18 mouse cellular contexts compared by ENCODE assay signal in genomic region chr1:176943126-176943525, GRCm38 (mm10).
"Had no signal": no experiment of that assay in that cellular context is flagged by ENCODE, and none has a peak within 500 bp of the region (broad histone marks: within the 10 kb centered on the region; RNA-seq: fewer than 3 reads in every experiment).

No protein-coding gene starts in this region.

- H3K4me1 ChIP-seq: lung, embryonic 15.5 days had no signal

- H3K9ac ChIP-seq: liver, embryonic 15.5 days; lung, embryonic 15.5 days; midbrain, embryonic 13.5 days; neural tube, embryonic 13.5 days had no signal

- H3K9me3 ChIP-seq: liver, embryonic 15.5 days; lung, embryonic 15.5 days; megakaryocyte, embryonic 14.5 days; midbrain, embryonic 10.5 days; midbrain, embryonic 13.5 days; neural tube, embryonic 13.5 days had no signal

- H3K4me2 ChIP-seq: liver, embryonic 15.5 days; lung, embryonic 15.5 days; midbrain, embryonic 13.5 days; neural tube, embryonic 13.5 days had no signal

- H3K36me3 ChIP-seq: liver, embryonic 15.5 days; lung, embryonic 15.5 days; midbrain, embryonic 10.5 days; midbrain, embryonic 13.5 days; neural tube, embryonic 13.5 days had no signal

- H3K4me3 ChIP-seq: left cerebral cortex, adult 2 months; liver, embryonic 15.5 days; lung, embryonic 15.5 days; megakaryocyte, embryonic 14.5 days; midbrain, embryonic 10.5 days; midbrain, embryonic 13.5 days; myocyte; neural tube, embryonic 13.5 days had no signal

- H3K27me3 ChIP-seq: liver, embryonic 15.5 days; lung, embryonic 15.5 days; megakaryocyte, embryonic 14.5 days; midbrain, embryonic 13.5 days; neural tube, embryonic 13.5 days had no signal

- ATAC-seq: midbrain, embryonic 13.5 days; midbrain, embryonic 16.5 days had no signal

- H3K27ac ChIP-seq: left cerebral cortex, adult 2 months; lung, embryonic 15.5 days; midbrain, embryonic 10.5 days; midbrain, embryonic 13.5 days; neural tube, embryonic 13.5 days had no signal

- DNase-seq: kidney, postnatal 14 days; kidney, postnatal 4 days; layer of hippocampus, adult 9-11 months; layer of hippocampus, postnatal 36 days; lung, adult 18-20 months; lung, postnatal 10 days; lung, postnatal 36 days; thymus, adult 18-20 months; thymus, postnatal 36 days had no signal
